Mouse (Mus musculus) kidney, embryonic 15.5 days (tissue): ENCODE results near the gene Myo9b. TPM values are rescaled to one million over a fixed set of nuclear protein-coding genes. Genes with fewer than 3 reads are reported as not detected.
A peak's percentile ranks its signal among the peaks of the same experiment; 100 is the strongest.
"Not testable (repeated sequence)": the region's sequence is repeated elsewhere in the genome, so short reads cannot be mapped to it uniquely, and the experiment has no call there.

Experiments used
- ATAC-seq: fragments of 200-750 bp; cut with Nextera tagmentation; replicated peaks from 2 replicates; pipeline ENCODE4 v1.8.0; 2017; ENCODE audit warnings: moderate TSS enrichment; ENCODE audit not compliant: low FRiP score
- H3K27ac ChIP-seq: fragments of 300-500 bp; sonication (generic); 2 replicates; pipeline ENCODE4 v1.5.1; 2015; ENCODE audit warnings: mild to moderate bottlenecking, inconsistent platforms
- H3K27me3 ChIP-seq: fragments of 300-500 bp; sonication (generic); 2 replicates; pipeline ENCODE4 v1.6.1; 2015; ENCODE audit warnings: inconsistent platforms
- H3K36me3 ChIP-seq: fragments of 300-500 bp; sonication (generic); 2 replicates; pipeline ENCODE4 v1.6.1; 2015; ENCODE audit warnings: inconsistent platforms
- H3K4me1 ChIP-seq: fragments of 300-500 bp; sonication (generic); 2 replicates; pipeline ENCODE4 v1.6.1; 2015; ENCODE audit warnings: inconsistent platforms
- H3K4me2 ChIP-seq: fragments of 300-500 bp; sonication (generic); 2 replicates; pipeline ENCODE4 v1.6.1; 2015; ENCODE audit warnings: moderate library complexity, mild to moderate bottlenecking, inconsistent platforms
- H3K4me3 ChIP-seq: fragments of 300-500 bp; sonication (generic); replicated peaks from 2 replicates; pipeline ENCODE4 v1.5.1; 2015; ENCODE audit warnings: mild to moderate bottlenecking, inconsistent platforms
- H3K9ac ChIP-seq: fragments of 300-500 bp; sonication (generic); 2 replicates; pipeline ENCODE4 v1.6.1; 2015; ENCODE audit warnings: mild to moderate bottlenecking, inconsistent platforms
- H3K9me3 ChIP-seq: fragments of 300-500 bp; sonication (generic); replicated peaks from 2 replicates; pipeline ENCODE4 v1.6.1; 2016; ENCODE audit warnings: inconsistent platforms
- WGBS: fragments of 180-500 bp; shearing (Covaris S2); methylation state at CpG from one replicate; pipeline ENCODE4 v1.1.7; 2015; ENCODE audit warnings: mixed read lengths; 5-methylcytosine and 5-hydroxymethylcytosine counted together
- polyA plus RNA-seq: library from polyadenylated mRNA; unstranded; fragments of >200 nt; fragmentation: Nextera tagmentation; extraction: Ambion mirVana; gene quantifications from 2 replicates; pipeline ENCODE4 v1.2.1, GENCODE M21; 2015

Gene Myo9b
- polyA plus RNA-seq, 1 experiment from 2014 or later = 23.6 TPM

- H3K4me1 ChIP-seq = no peaks in the 10 kb centered on the region
These were observed 27.2 kb downstream of the Myo9b start for GRCm38 (mm10) chr8:71299716-71300115.

GRCm38 (mm10) chr8:71302788-71303187 is 30.3 kb downstream of the Myo9b start:
- ATAC-seq = no peak
- Histone ChIP-seq H3K4me2 (no peak overlapping the region), H3K9me3 (no peaks in the 10 kb centered on the region), H3K27ac (no peak overlapping the region), H3K27me3 (no peaks in the 10 kb centered on the region), H3K9ac (no peak overlapping the region), H3K36me3 (peaks cover 20% of the 10 kb centered on the region; the same call in 1 of the 2 replicates), H3K4me3 (no peak overlapping the region), H3K4me1 (no peaks in the 10 kb centered on the region)
- WGBS = 89% methylated on average over 1 of the region's 1 CpGs

More at GRCm38 (mm10) chr8:71299716-71300115, 27.2 kb downstream of the Myo9b start:
- 93% methylated on average over 3 of the region's 3 CpGs for WGBS
- no peak overlapping the region for H3K4me3 ChIP-seq
- H3K9me3 ChIP-seq = no peaks in the 10 kb centered on the region
- no peak overlapping the region for H3K4me2 ChIP-seq
- ATAC-seq = no peak
- H3K9ac ChIP-seq = no peak overlapping the region
- no peaks in the 10 kb centered on the region for H3K27me3 ChIP-seq
- H3K27ac ChIP-seq = no peak overlapping the region
- H3K36me3 ChIP-seq = peaks cover 36% of the 10 kb centered on the region

GRCm38 (mm10) chr8:71303632-71304031 is 31.1 kb downstream of the Myo9b start:
- Histone ChIP-seq H3K4me3 (no peak overlapping the region), H3K36me3 (peaks cover 13% of the 10 kb centered on the region; the same call in 1 of the 2 replicates), H3K27ac (no peak overlapping the region), H3K4me2 (no peak overlapping the region), H3K4me1 (no peaks in the 10 kb centered on the region), H3K9me3 (no peaks in the 10 kb centered on the region), H3K27me3 (no peaks in the 10 kb centered on the region), H3K9ac (no peak overlapping the region)
- 92% methylated on average over 1 of the region's 1 CpGs for whole genome bisulfite sequencing
- ATAC-seq = no peak

- 67% methylated on average over 1 of the region's 1 CpGs for WGBS
- Histone ChIP-seq H3K27ac (no peak overlapping the region), H3K9me3 (no peaks in the 10 kb centered on the region), H3K4me2 (no peak overlapping the region), H3K4me1 (no peaks in the 10 kb centered on the region), H3K27me3 (no peaks in the 10 kb centered on the region), H3K9ac (no peak overlapping the region), H3K4me3 (no peak overlapping the region), H3K36me3 (peaks cover 13% of the 10 kb centered on the region; the same call in 1 of the 2 replicates)
- ATAC-seq = 0 out of 2 replicates have a peak, but pooled peaks have one; percentile 56
These were observed 33.5 kb downstream of the Myo9b start for GRCm38 (mm10) chr8:71305988-71306387.

- no peaks in the 10 kb centered on the region for H3K27me3 ChIP-seq
- no peak overlapping the region for H3K9ac ChIP-seq
- no peak overlapping the region for H3K4me3 ChIP-seq
- no peak overlapping the region for H3K4me2 ChIP-seq
- no peaks in the 10 kb centered on the region for H3K9me3 ChIP-seq
- peaks cover 2% of the 10 kb centered on the region for H3K4me1 ChIP-seq
- 81% methylated on average over 1 of the region's 1 CpGs for WGBS
- H3K36me3 ChIP-seq = peaks cover 7% of the 10 kb centered on the region; the same call in 1 of the 2 replicates
- H3K27ac ChIP-seq = no peak overlapping the region
- no peak for ATAC-seq
These were observed 34.9 kb downstream of the Myo9b start for GRCm38 (mm10) chr8:71307371-71307770.

- H3K36me3 ChIP-seq = peaks cover 6% of the 10 kb centered on the region; the same call in 1 of the 2 replicates
- H3K27ac ChIP-seq = no peak overlapping the region
- no peaks in the 10 kb centered on the region for H3K9me3 ChIP-seq
- no peak overlapping the region for H3K4me3 ChIP-seq
- H3K4me2 ChIP-seq = no peak overlapping the region
- H3K27me3 ChIP-seq = no peaks in the 10 kb centered on the region
- no peak overlapping the region for H3K9ac ChIP-seq
- no peak for ATAC-seq
- peaks cover 8% of the 10 kb centered on the region for H3K4me1 ChIP-seq
- 76% methylated on average over 4 of the region's 4 CpGs for WGBS
These were observed 35.4 kb downstream of the Myo9b start for GRCm38 (mm10) chr8:71307913-71308312.

- 73% methylated on average over 6 of the region's 6 CpGs for WGBS
- H3K4me2 ChIP-seq = no peak overlapping the region
- H3K9ac ChIP-seq = no peak overlapping the region
- no peak for ATAC-seq
- no peaks in the 10 kb centered on the region for H3K27me3 ChIP-seq
- no peak overlapping the region for H3K4me3 ChIP-seq
- no peak overlapping the region for H3K27ac ChIP-seq
- H3K4me1 ChIP-seq = peaks cover 10% of the 10 kb centered on the region
- peaks cover 4% of the 10 kb centered on the region for H3K36me3 ChIP-seq
- no peaks in the 10 kb centered on the region for H3K9me3 ChIP-seq
These were observed 37.9 kb downstream of the Myo9b start for GRCm38 (mm10) chr8:71310446-71310845.

- peak overlapping the region; percentile 46 for H3K27ac ChIP-seq
- WGBS = 57% methylated on average over 1 of the region's 1 CpGs
- no peak overlapping the region for H3K4me2 ChIP-seq
- H3K4me3 ChIP-seq = no peak overlapping the region
- H3K27me3 ChIP-seq = no peaks in the 10 kb centered on the region
- ATAC-seq = no peak; the same call in 1 of the 2 replicates
- no peaks in the 10 kb centered on the region for H3K9me3 ChIP-seq
- H3K4me1 ChIP-seq = peaks cover 12% of the 10 kb centered on the region
- no peak overlapping the region for H3K9ac ChIP-seq
- H3K36me3 ChIP-seq = peaks cover 26% of the 10 kb centered on the region
These were observed 40.2 kb downstream of the Myo9b start for GRCm38 (mm10) chr8:71312700-71313099.

- Histone ChIP-seq H3K9ac (no peak overlapping the region), H3K4me2 (no peak overlapping the region), H3K9me3 (no peaks in the 10 kb centered on the region), H3K27me3 (no peaks in the 10 kb centered on the region), H3K27ac (no peak overlapping the region), H3K36me3 (peaks cover 30% of the 10 kb centered on the region), H3K4me3 (no peak overlapping the region), H3K4me1 (peaks cover 12% of the 10 kb centered on the region)
- ATAC-seq = no peak
- 78% methylated on average over 2 of the region's 2 CpGs for WGBS
These were observed 41.4 kb downstream of the Myo9b start for GRCm38 (mm10) chr8:71313951-71314350.

- H3K27ac ChIP-seq = no peak overlapping the region
- no peaks in the 10 kb centered on the region for H3K27me3 ChIP-seq
- H3K4me2 ChIP-seq = no peak overlapping the region
- H3K9ac ChIP-seq = no peak overlapping the region
- no peak for ATAC-seq
- no peak overlapping the region for H3K4me3 ChIP-seq
- no peaks in the 10 kb centered on the region for H3K9me3 ChIP-seq
- peaks cover 34% of the 10 kb centered on the region for H3K36me3 ChIP-seq
- 89% methylated on average over 5 of the region's 5 CpGs for WGBS
- H3K4me1 ChIP-seq = peaks cover 12% of the 10 kb centered on the region
These were observed 43.5 kb downstream of the Myo9b start for GRCm38 (mm10) chr8:71315972-71316371.

- Histone ChIP-seq H3K4me3 (no peak overlapping the region), H3K9me3 (no peaks in the 10 kb centered on the region), H3K4me1 (peaks cover 12% of the 10 kb centered on the region), H3K36me3 (peaks cover 34% of the 10 kb centered on the region), H3K4me2 (no peak overlapping the region), H3K9ac (no peak overlapping the region), H3K27me3 (no peaks in the 10 kb centered on the region), H3K27ac (no peak overlapping the region)
- no peak for ATAC-seq
These were observed 44.0 kb downstream of the Myo9b start for GRCm38 (mm10) chr8:71316486-71317031.

GRCm38 (mm10) chr8:71318610-71319009 is 46.1 kb downstream of the Myo9b start:
- not testable (repeated sequence) for ATAC-seq, H3K9ac ChIP-seq, H3K4me2 ChIP-seq, H3K9me3 ChIP-seq, H3K4me1 ChIP-seq, H3K27me3 ChIP-seq, H3K4me3 ChIP-seq, H3K27ac ChIP-seq
- peaks cover 53% of the 10 kb centered on the region for H3K36me3 ChIP-seq
- WGBS = 58% methylated on average over 5 of the region's 5 CpGs

- WGBS = 86% methylated on average over 2 of the region's 2 CpGs
- H3K4me1 ChIP-seq, ATAC-seq, H3K4me3 ChIP-seq, H3K27ac ChIP-seq, H3K9ac ChIP-seq, H3K27me3 ChIP-seq, H3K9me3 ChIP-seq, H3K4me2 ChIP-seq: not testable (repeated sequence)
- H3K36me3 ChIP-seq = peaks cover 64% of the 10 kb centered on the region
These were observed 47.2 kb downstream of the Myo9b start for GRCm38 (mm10) chr8:71319760-71320159.
